Mouse (Mus musculus) kidney, embryonic 16.5 days (tissue): ENCODE measurements around the gene Pgrmc1. TPM values are rescaled to one million over a fixed set of nuclear protein-coding genes. Genes with fewer than 3 reads are reported as not detected.
"Not testable (repeated sequence)": the region's sequence is repeated elsewhere in the genome, so short reads cannot be mapped to it uniquely, and the experiment has no call there.

ENCODE experiments used
- ATAC-seq: fragments of 200-750 bp; cut with Nextera tagmentation; 2 replicates; pipeline ENCODE4 v1.8.0; 2017; ENCODE audit warnings: moderate TSS enrichment; ENCODE audit not compliant: low FRiP score, low TSS enrichment
- H3K27ac ChIP-seq: fragments of 300-500 bp; sonication (generic); 2 replicates; pipeline ENCODE4 v1.5.1; 2014; ENCODE audit warnings: low read length
- H3K27me3 ChIP-seq: fragments of 300-500 bp; sonication (generic); 2 replicates; pipeline ENCODE4 v1.6.1; 2014; ENCODE audit warnings: low read length, control low read depth, mixed read lengths; ENCODE audit not compliant: insufficient read depth
- H3K36me3 ChIP-seq: fragments of 300-500 bp; sonication (generic); 2 replicates; pipeline ENCODE4 v1.6.1; 2014; ENCODE audit warnings: low read length, control low read depth, mixed read lengths; ENCODE audit not compliant: insufficient read depth
- H3K4me1 ChIP-seq: fragments of 300-500 bp; sonication (generic); 2 replicates; pipeline ENCODE4 v1.6.1; 2014; ENCODE audit warnings: low read length, control low read depth, mixed read lengths; ENCODE audit not compliant: insufficient read depth
- H3K4me2 ChIP-seq: fragments of 300-500 bp; sonication (generic); replicated peaks from 2 replicates; pipeline ENCODE4 v1.6.1; 2014; ENCODE audit warnings: low read depth, low read length
- H3K4me3 ChIP-seq: fragments of 300-500 bp; sonication (generic); 2 replicates; pipeline ENCODE4 v1.5.1; 2014; ENCODE audit warnings: mild to moderate bottlenecking, low read length
- H3K9ac ChIP-seq: fragments of 300-500 bp; sonication (generic); replicated peaks from 2 replicates; pipeline ENCODE4 v1.6.1; 2014; ENCODE audit warnings: low read length
- H3K9me3 ChIP-seq: fragments of 300-500 bp; sonication (generic); 2 replicates; pipeline ENCODE4 v1.6.1; 2016; ENCODE audit warnings: low read length, control low read depth
- WGBS: fragments of 180-500 bp; shearing (Covaris S2); extraction: QIAGEN DNeasy Blood & Tissue Kit; methylation state at CpG from one replicate; pipeline ENCODE4 v1.1.7; 2014; 5-methylcytosine and 5-hydroxymethylcytosine counted together
- polyA plus RNA-seq: library from polyadenylated mRNA; unstranded; fragments of >200 nt; fragmentation: Nextera tagmentation; extraction: Ambion mirVana; gene quantifications from 2 replicates; pipeline ENCODE4 v1.2.1, GENCODE M21; 2015

Gene Pgrmc1
- polyA plus RNA-seq, result 304 and 318 TPM in 2 replicates

DNA sequence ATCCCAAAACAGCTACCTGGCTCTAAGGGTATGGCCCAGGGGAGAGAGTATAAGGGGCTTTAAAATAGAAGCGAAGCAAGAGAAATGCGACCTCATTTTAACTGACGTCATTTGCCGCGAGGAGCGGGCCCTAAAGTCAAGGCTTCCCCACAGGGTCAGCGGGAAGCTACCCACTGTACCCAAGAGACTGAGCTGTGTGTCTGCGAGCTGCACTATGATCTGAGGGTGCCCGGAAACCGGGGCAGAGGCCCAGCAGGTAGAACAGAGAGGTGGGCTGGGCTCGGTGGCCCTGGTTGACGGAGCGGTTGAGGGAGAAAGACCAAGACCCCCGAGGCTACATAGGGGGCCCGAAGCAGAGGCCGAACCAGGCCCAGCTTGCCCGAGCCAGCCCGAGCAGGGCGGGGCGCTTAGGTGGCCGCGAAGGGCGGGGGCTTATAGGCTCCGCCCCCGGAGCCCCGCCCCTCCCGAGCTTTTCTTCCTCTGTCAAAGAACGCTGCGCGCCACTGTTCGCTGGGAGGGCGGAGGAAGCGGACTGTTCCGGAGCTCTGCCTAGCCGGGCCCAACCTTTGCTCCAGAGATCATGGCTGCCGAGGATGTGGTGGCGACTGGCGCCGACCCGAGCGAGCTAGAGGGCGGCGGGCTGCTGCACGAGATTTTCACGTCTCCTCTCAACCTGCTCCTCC is at the start of gene Pgrmc1:
Gene Pgrmc1 (plus strand): TSS at position 500 of the 683 bp plus-strand sequence.
- Histone ChIP-seq H3K4me3 (peak within 1 kb of the TSS; percentile 73), H3K4me1 (no peaks in the 10 kb centered on the region), H3K9ac (peak within 1 kb of the TSS; percentile 85), H3K27me3 (no peaks in the 10 kb centered on the region), H3K9me3 (no peaks in the 10 kb centered on the region), H3K4me2 (peak within 1 kb of the TSS; percentile 59), H3K36me3 (no peaks in the 10 kb centered on the region), H3K27ac (peak within 1 kb of the TSS; percentile 81; the same call in 1 of the 2 replicates)
- ATAC-seq, result peak; percentile 95
- 22% methylated on average over 43 of the region's 45 CpGs for WGBS

DNA sequence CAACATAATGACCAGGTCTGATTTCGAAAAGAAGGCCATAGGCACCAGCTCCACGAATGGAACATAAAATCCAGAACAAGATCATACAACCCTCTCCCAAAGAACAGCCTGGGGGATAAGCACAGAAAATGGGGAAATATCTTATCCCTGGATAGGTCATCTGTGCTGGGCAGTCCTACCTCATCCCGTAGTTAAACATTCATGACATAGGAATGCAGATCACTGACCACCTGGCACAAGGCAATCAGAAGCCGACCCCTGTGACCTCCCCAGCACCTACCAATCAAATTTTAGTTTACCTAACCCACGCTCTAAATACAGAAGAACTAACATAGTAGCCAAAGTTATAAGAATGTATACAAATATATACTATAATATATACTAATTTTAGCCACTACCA is 49.2 kb upstream of the Pgrmc1 start:
- 76% methylated on average over 5 of the region's 5 CpGs for WGBS
- Histone ChIP-seq H3K27ac (no peak overlapping the region), H3K4me2 (no peak overlapping the region), H3K36me3 (no peaks in the 10 kb centered on the region), H3K4me3 (no peak overlapping the region), H3K4me1 (peaks cover 3% of the 10 kb centered on the region; the same call in 1 of the 2 replicates), H3K9ac (no peak overlapping the region), H3K27me3 (no peaks in the 10 kb centered on the region), H3K9me3 (no peaks in the 10 kb centered on the region)
- no peak for ATAC-seq

DNA sequence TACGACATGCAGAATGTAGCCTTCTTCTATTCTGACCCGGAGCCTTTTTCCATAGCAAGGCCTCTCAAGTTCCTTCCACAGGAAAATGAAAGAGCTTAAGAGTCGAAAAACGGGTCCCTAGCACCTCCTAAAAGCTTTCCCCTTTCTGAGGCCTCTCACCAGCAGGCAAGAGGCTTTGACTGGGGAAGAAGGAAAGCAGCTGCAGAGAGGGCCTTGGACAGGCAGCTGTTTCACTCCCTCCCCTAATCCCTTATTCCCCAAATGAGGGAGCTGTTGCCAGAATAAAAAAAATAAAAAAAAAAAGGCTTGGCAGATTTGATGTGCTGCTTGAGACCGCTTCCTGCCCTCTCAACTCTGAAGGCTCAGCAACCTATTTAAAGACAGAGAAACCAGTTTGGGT is 47.1 kb upstream of the Pgrmc1 start:
- peaks cover 3% of the 10 kb centered on the region; the same call in 1 of the 2 replicates for H3K4me1 ChIP-seq
- no peaks in the 10 kb centered on the region for H3K9me3 ChIP-seq
- H3K36me3 ChIP-seq, result no peaks in the 10 kb centered on the region
- no peak overlapping the region for H3K4me3 ChIP-seq
- 39% methylated on average over 5 of the region's 5 CpGs for WGBS
- no peaks in the 10 kb centered on the region for H3K27me3 ChIP-seq
- H3K9ac ChIP-seq, result no peak overlapping the region
- no peak overlapping the region for H3K4me2 ChIP-seq
- peak overlapping the region; percentile 88 for H3K27ac ChIP-seq
- ATAC-seq, result peak; percentile 68

DNA sequence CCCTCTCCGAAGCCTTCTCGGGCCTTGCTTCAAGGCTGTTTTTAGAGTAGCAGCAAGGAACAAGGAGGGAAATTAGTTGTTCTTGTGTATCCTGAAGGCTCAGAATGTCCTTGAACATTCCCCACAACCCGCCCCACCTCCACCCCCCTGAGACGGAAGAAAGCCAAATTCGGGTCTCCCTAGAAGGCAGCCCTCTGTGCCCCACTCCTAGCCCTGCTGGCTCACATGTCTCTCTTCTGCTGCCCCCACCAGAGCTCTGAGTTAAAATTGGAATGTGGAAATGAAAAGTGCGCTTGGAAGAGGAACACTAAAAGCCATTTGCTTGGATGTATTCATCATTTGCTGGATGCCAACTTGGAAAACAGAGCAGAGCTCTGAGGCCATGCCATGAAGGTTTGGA is 46.7 kb upstream of the Pgrmc1 start:
- 32% methylated on average over 6 of the region's 6 CpGs for WGBS
- Histone ChIP-seq H3K27me3 (no peaks in the 10 kb centered on the region), H3K4me2 (no peak overlapping the region), H3K4me1 (peaks cover 3% of the 10 kb centered on the region; the same call in 1 of the 2 replicates), H3K9ac (no peak overlapping the region), H3K36me3 (no peaks in the 10 kb centered on the region), H3K9me3 (no peaks in the 10 kb centered on the region), H3K4me3 (no peak overlapping the region), H3K27ac (peak overlapping the region; percentile 88)
- no peak for ATAC-seq

DNA sequence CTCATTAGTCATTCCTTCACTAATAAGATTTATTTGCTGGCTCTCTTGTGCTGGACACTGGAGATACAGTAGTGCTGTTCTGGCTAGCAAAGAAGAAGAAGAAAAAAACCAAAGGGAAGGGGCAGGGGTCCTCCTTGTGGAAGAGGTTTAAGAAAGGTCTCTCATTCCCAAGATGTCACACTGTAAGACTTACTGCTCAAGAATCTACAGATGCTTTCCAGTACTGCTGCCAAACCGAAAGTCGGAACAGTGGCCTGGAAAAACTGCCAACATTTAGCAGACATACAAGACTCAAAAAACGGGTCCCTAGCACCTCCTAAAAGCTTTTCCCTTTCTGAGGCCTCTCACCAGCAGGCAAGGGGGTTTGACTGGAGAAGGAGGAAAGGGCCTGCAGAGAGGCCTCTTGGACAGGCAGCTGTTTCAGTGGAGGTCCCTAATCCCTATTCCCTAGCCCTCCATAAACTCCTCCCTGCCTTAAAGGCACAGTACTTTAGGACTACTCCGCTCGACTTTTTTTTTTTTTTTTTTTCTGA is 45.9 kb upstream of the Pgrmc1 start:
- no peaks in the 10 kb centered on the region for H3K27me3 ChIP-seq
- H3K9me3 ChIP-seq, result no peaks in the 10 kb centered on the region
- no peak overlapping the region for H3K4me2 ChIP-seq
- H3K27ac ChIP-seq, result peak overlapping the region; percentile 88
- H3K9ac ChIP-seq, result no peak overlapping the region
- peak; percentile 86 for ATAC-seq
- peaks cover 3% of the 10 kb centered on the region; the same call in 1 of the 2 replicates for H3K4me1 ChIP-seq
- no peaks in the 10 kb centered on the region for H3K36me3 ChIP-seq
- H3K4me3 ChIP-seq, result no peak overlapping the region
- WGBS, result 31% methylated on average over 5 of the region's 5 CpGs

DNA sequence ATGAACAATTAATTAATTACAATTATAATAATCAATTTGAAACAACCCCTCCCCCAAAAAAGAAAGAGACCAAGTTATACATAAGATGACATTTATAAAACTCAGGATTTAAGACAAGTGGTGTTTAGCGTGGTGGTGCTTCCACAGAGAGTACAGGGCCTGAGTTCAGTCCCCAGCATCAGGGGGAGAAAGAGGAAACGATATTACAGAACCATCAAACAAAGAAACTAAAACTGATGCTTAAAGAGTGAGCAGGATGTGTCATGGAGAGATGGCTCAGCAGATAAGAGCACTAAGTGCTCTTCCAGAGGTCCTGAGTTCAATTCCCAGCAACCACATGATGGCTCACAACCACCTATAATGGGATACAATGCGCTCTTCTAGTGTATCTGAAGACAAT is 45.3 kb upstream of the Pgrmc1 start:
- Histone ChIP-seq H3K9me3 (no peaks in the 10 kb centered on the region), H3K27ac (no peak overlapping the region), H3K36me3 (no peaks in the 10 kb centered on the region), H3K9ac (no peak overlapping the region), H3K4me3 (no peak overlapping the region), H3K4me2 (no peak overlapping the region), H3K4me1 (peaks cover 3% of the 10 kb centered on the region; the same call in 1 of the 2 replicates), H3K27me3 (no peaks in the 10 kb centered on the region)
- ATAC-seq, result no peak
- WGBS, result 62% methylated on average over 3 of the region's 3 CpGs

DNA sequence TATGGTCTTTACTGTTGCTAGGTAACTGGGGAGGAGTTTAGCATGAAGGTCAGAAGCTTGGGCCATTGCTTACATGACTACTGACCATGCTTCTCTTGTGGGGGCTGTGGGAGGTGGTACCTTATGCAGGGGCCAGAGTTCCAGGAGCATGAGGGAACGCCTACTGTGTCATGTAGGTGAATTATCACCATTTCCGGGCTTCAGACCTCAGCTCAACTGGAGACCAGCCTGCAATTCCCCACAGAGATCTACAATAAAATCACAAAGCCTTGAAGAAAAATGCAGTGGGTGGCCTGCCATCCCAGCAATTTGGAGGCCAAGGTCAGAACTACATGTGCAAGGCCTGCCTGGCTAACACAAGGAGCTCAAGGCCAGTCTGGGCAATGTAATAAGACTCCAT is 42.8 kb upstream of the Pgrmc1 start:
- WGBS, result 38% methylated on average over 2 of the region's 2 CpGs
- ATAC-seq, H3K27ac ChIP-seq: not testable (repeated sequence)

DNA sequence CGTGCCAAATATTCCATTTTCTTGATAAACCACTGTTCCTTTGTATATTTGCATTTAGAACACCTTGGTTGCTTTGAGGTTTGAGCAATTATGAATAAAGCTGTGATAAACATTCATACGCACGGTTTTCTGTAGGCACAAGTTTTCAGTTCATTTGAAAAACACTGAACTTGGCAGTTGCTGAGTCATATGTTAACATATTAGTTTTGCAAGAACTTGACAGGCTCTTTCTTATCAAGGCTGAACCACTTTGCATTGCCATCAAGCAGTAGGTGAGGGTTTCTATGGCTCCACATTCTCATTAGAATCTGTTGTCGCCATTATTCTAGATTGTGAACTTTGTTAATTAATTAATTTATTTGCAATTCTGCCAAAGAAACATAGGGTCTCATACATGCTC is 37.8 kb upstream of the Pgrmc1 start:
- Histone ChIP-seq H3K4me1 (no peaks in the 10 kb centered on the region), H3K36me3 (no peaks in the 10 kb centered on the region), H3K27ac (no peak overlapping the region), H3K27me3 (no peaks in the 10 kb centered on the region), H3K4me2 (no peak overlapping the region), H3K9me3 (no peaks in the 10 kb centered on the region), H3K4me3 (no peak overlapping the region), H3K9ac (no peak overlapping the region)
- WGBS, result 76% methylated on average over 4 of the region's 4 CpGs
- ATAC-seq, result no peak

More for the DNA sequence above, 42.8 kb upstream of the Pgrmc1 start:
- not testable (repeated sequence) for H3K4me1 ChIP-seq, H3K9ac ChIP-seq, H3K36me3 ChIP-seq, H3K4me3 ChIP-seq, H3K9me3 ChIP-seq, H3K4me2 ChIP-seq, H3K27me3 ChIP-seq

DNA sequence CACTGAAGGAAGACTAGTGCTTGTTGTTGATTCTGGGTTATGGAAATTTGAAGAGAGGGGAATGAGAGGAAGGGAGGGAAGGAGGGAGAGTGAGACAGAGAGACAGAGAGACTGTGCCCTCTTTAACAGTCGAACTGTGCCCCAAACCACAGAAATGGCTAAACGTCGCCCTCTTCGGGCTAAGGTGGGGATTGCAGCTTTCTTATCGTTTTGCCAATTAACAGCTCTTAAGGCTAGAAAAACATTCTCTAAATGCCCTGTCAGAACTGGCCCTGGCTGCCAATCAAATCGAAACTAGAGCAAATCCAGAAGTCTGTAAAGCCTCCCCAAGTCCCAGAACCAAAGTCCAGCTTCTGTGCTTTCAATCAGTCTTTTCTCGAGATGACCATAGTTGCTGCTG is 36.4 kb upstream of the Pgrmc1 start:
- WGBS, result 20% methylated on average over 7 of the region's 7 CpGs
- H3K27ac ChIP-seq, result no peak overlapping the region
- no peak overlapping the region for H3K9ac ChIP-seq
- no peaks in the 10 kb centered on the region; the same call in 1 of the 2 replicates for H3K27me3 ChIP-seq
- H3K4me2 ChIP-seq, result peak overlapping the region; percentile 36; the same call in 1 of the 2 replicates
- no peaks in the 10 kb centered on the region for H3K36me3 ChIP-seq
- ATAC-seq, result no peak
- no peaks in the 10 kb centered on the region for H3K9me3 ChIP-seq
- no peaks in the 10 kb centered on the region for H3K4me1 ChIP-seq
- no peak overlapping the region for H3K4me3 ChIP-seq

DNA sequence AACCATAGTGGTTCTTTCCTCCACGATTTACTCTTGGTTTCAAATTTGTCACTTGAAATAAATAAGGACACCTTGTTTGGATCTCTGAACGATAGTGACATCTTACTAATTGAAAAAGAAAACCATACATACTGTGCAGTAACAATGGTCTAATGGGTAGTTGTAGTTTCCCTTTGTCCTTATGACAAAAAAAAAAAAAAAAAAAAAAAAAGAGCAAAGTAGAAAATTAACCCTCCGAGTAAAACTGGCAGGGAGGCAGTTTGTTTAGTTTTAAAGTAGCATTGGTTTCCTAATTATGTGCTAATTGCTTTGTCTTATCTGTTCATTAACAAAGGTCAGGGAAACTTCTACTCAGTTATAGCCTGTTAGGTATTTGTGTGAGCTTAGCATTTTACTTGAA is 35.9 kb upstream of the Pgrmc1 start:
- Histone ChIP-seq H3K36me3 (no peaks in the 10 kb centered on the region), H3K27ac (no peak overlapping the region), H3K4me2 (peak overlapping the region; percentile 36; the same call in 1 of the 2 replicates), H3K9ac (no peak overlapping the region), H3K4me1 (no peaks in the 10 kb centered on the region), H3K4me3 (no peak overlapping the region), H3K9me3 (no peaks in the 10 kb centered on the region), H3K27me3 (no peaks in the 10 kb centered on the region; the same call in 1 of the 2 replicates)
- WGBS, result 45% methylated on average over 3 of the region's 3 CpGs
- ATAC-seq, result no peak
